Mouse (Mus musculus) bone marrow, adult 2 months (tissue): ENCODE results near the gene Nkd1. TPM values are rescaled to one million over a fixed set of nuclear protein-coding genes. Genes with fewer than 3 reads are reported as not detected.

Experiments used
- H3K27ac ChIP-seq: fragments of 200-500 bp; 2 replicates; pipeline ENCODE4 v1.5.1; 2012; ENCODE audit warnings: low read depth, mild to moderate bottlenecking, control low read depth, inconsistent platforms, low read length; ENCODE audit not compliant: control insufficient read depth, poor library complexity, insufficient read depth
- H3K4me1 ChIP-seq: fragments of 200-500 bp; 2 replicates; pipeline ENCODE4 v1.6.1; 2011; ENCODE audit warnings: low read length; ENCODE audit not compliant: control insufficient read depth, insufficient read depth
- H3K4me3 ChIP-seq: fragments of 200-500 bp; replicated peaks from 2 replicates; pipeline ENCODE3; 2011; ENCODE audit warnings: mild to moderate bottlenecking, low read depth, low read length, control low read depth; ENCODE audit not compliant: control insufficient read depth
- CTCF ChIP-seq: fragments of 200-500 bp; IDR thresholded peaks from 2 replicates; pipeline ENCODE4 v1.5.1; 2011; ENCODE audit warnings: low read length, control low read depth; ENCODE audit not compliant: control insufficient read depth, insufficient read depth
- POLR2A ChIP-seq: fragments of 200-500 bp; IDR thresholded peaks from 2 replicates; pipeline ENCODE4 v1.6.1; 2011; ENCODE audit warnings: low read depth, mild to moderate bottlenecking, control low read depth, low read length, borderline replicate concordance; ENCODE audit not compliant: control insufficient read depth
- WGBS: fragments of 180-500 bp; shearing (Covaris S2); methylation state at CpG from one replicate; pipeline ENCODE4 v1.1.7; 2018; 5-methylcytosine and 5-hydroxymethylcytosine counted together
- polyA plus RNA-seq: library from polyadenylated mRNA; stranded (reverse); fragments of >200 nt; gene quantifications from 2 replicates; pipeline ENCODE4 v1.2.4, GENCODE M21; 2011; ENCODE audit warnings: low replicate concordance; ENCODE audit not compliant: missing spikeins, insufficient read depth, insufficient read length

The Nkd1 gene
- polyA plus RNA-seq, 1 experiment = not detected

- Histone ChIP-seq H3K4me3 (no peak overlapping the region), H3K4me1 (no peaks in the 10 kb centered on the region), H3K27ac (no peak overlapping the region)
- TF ChIP-seq CTCF (no peak), POLR2A (no peak)
- 80% methylated on average over 8 of the region's 8 CpGs for WGBS
These were observed 87.9 kb downstream of the Nkd1 start for GRCm38 (mm10) chr8:88609036-88609435.

- 72% methylated on average over 6 of the region's 6 CpGs for WGBS
- Histone ChIP-seq H3K27ac (no peak overlapping the region), H3K4me3 (no peak overlapping the region), H3K4me1 (no peaks in the 10 kb centered on the region)
- TF ChIP-seq POLR2A (no peak), CTCF (no peak)
These were observed 89.1 kb downstream of the Nkd1 start for GRCm38 (mm10) chr8:88610271-88610670.

- TF ChIP-seq POLR2A (no peak), CTCF (no peak)
- 79% methylated on average over 5 of the region's 5 CpGs for WGBS
- no peak overlapping the region for H3K27ac ChIP-seq
- no peaks in the 10 kb centered on the region; the same call in 1 of the 2 replicates for H3K4me1 ChIP-seq
- no peak overlapping the region for H3K4me3 ChIP-seq
These were observed 93.8 kb downstream of the Nkd1 start for GRCm38 (mm10) chr8:88614981-88615380.

- WGBS = 22% methylated on average over 5 of the region's 5 CpGs
- no peak overlapping the region for H3K4me3 ChIP-seq
- no peaks in the 10 kb centered on the region; the same call in 1 of the 2 replicates for H3K4me1 ChIP-seq
- TF ChIP-seq CTCF = no peak
- TF ChIP-seq POLR2A = no peak
- H3K27ac ChIP-seq = no peak overlapping the region
These were observed 97.5 kb downstream of the Nkd1 start for GRCm38 (mm10) chr8:88618612-88619011.

- no peak overlapping the region for H3K4me3 ChIP-seq
- no peak overlapping the region for H3K27ac ChIP-seq
- no peaks in the 10 kb centered on the region; the same call in 1 of the 2 replicates for H3K4me1 ChIP-seq
- TF ChIP-seq CTCF (peak; percentile 38; the same call in 1 of the 2 replicates), POLR2A (no peak)
- 61% methylated on average over 3 of the region's 3 CpGs for WGBS
These were observed 98.4 kb downstream of the Nkd1 start for GRCm38 (mm10) chr8:88619513-88619912.

GRCm38 (mm10) chr8:88620931-88621330, 99.8 kb downstream of the Nkd1 start:
- TF ChIP-seq POLR2A (no peak), CTCF (no peak)
- H3K27ac ChIP-seq = no peak overlapping the region
- H3K4me1 ChIP-seq = no peaks in the 10 kb centered on the region; the same call in 1 of the 2 replicates
- no peak overlapping the region for H3K4me3 ChIP-seq
- 76% methylated on average over 5 of the region's 5 CpGs for WGBS

GRCm38 (mm10) chr8:88621408-88621807, 100.3 kb downstream of the Nkd1 start:
- TF ChIP-seq POLR2A (no peak), CTCF (peak; percentile 87)
- Histone ChIP-seq H3K27ac (no peak overlapping the region), H3K4me1 (no peaks in the 10 kb centered on the region; the same call in 1 of the 2 replicates), H3K4me3 (no peak overlapping the region)
- 4% methylated on average over 8 of the region's 8 CpGs for WGBS

GRCm38 (mm10) chr8:88623351-88623750, 102.2 kb downstream of the Nkd1 start:
- no peak overlapping the region for H3K4me3 ChIP-seq
- WGBS = 76% methylated on average over 3 of the region's 3 CpGs
- no peak for TF ChIP-seq CTCF
- H3K4me1 ChIP-seq = no peaks in the 10 kb centered on the region
- no peak overlapping the region for H3K27ac ChIP-seq

- no peak for TF ChIP-seq POLR2A
- no peak for TF ChIP-seq CTCF
- 80% methylated on average over 3 of the region's 3 CpGs for WGBS
- H3K4me3 ChIP-seq = no peak overlapping the region
- no peaks in the 10 kb centered on the region for H3K4me1 ChIP-seq
- H3K27ac ChIP-seq = no peak overlapping the region
These were observed 103.1 kb downstream of the Nkd1 start for GRCm38 (mm10) chr8:88624276-88624675.
